Mouse (Mus musculus): ENCODE measurements around the gene Gna12. TPM values are rescaled to one million over a fixed set of nuclear protein-coding genes. Genes with fewer than 3 reads are reported as not detected.

Gene Gna12
- polyA plus RNA-seq, 1 experiment from 2014 or later: 23.9 TPM

GRCm38 (mm10) chr5:140854700-140855099, 24.5 kb upstream of the Gna12 start:
- no peak for ATAC-seq (ENCODE audit: low FRiP score)
- WGBS: 78% methylated on average over 4 of the region's 4 CpGs
- Histone ChIP-seq H3K9ac (no peak overlapping the region), H3K4me1 (peaks cover 5% of the 10 kb centered on the region; the same call in 1 of the 2 replicates), H3K27me3 (peaks cover 2% of the 10 kb centered on the region; the same call in 1 of the 2 replicates), H3K36me3 (replicated peaks) (no peaks in the 10 kb centered on the region), H3K4me3 (replicated peaks) (no peak overlapping the region), H3K9me3 (peaks cover 7% of the 10 kb centered on the region; the same call in 1 of the 2 replicates), H3K4me2 (no peak overlapping the region), H3K27ac (no peak overlapping the region)

GRCm38 (mm10) chr5:140853723-140854122, 23.5 kb upstream of the Gna12 start:
- ATAC-seq (ENCODE audit: low FRiP score): no peak
- Histone ChIP-seq H3K27me3 (no peaks in the 10 kb centered on the region; the same call in 1 of the 2 replicates), H3K4me2 (no peak overlapping the region), H3K27ac (no peak overlapping the region), H3K36me3 (replicated peaks) (no peaks in the 10 kb centered on the region), H3K9me3 (peaks cover 7% of the 10 kb centered on the region; the same call in 1 of the 2 replicates), H3K4me3 (replicated peaks) (no peak overlapping the region), H3K4me1 (peaks cover 5% of the 10 kb centered on the region; the same call in 1 of the 2 replicates), H3K9ac (no peak overlapping the region)
- 89% methylated on average over 5 of the region's 5 CpGs for WGBS

- no peak for ATAC-seq (ENCODE audit: low FRiP score)
- no peak overlapping the region for H3K4me3 ChIP-seq (replicated peaks)
- 79% methylated on average over 12 of the region's 12 CpGs for WGBS
Measured at GRCm38 (mm10) chr5:140852435-140852996, 22.3 kb upstream of the Gna12 start.

GRCm38 (mm10) chr5:140847300-140847729, 17.1 kb upstream of the Gna12 start:
- Histone ChIP-seq H3K4me1 (no peaks in the 10 kb centered on the region), H3K36me3 (replicated peaks) (no peaks in the 10 kb centered on the region), H3K27me3 (no peaks in the 10 kb centered on the region; the same call in 1 of the 2 replicates), H3K9ac (no peak overlapping the region), H3K9me3 (peaks cover 7% of the 10 kb centered on the region; the same call in 1 of the 2 replicates), H3K4me2 (no peak overlapping the region), H3K4me3 (replicated peaks) (no peak overlapping the region), H3K27ac (no peak overlapping the region)
- 9% methylated on average over 5 of the region's 5 CpGs for WGBS
- ATAC-seq (ENCODE audit: low FRiP score): no peak

More at GRCm38 (mm10) chr5:140852435-140852996, 22.3 kb upstream of the Gna12 start:
- Histone ChIP-seq H3K36me3 (replicated peaks) (no peaks in the 10 kb centered on the region), H3K4me1 (peaks cover 5% of the 10 kb centered on the region; the same call in 1 of the 2 replicates), H3K9me3 (peaks cover 7% of the 10 kb centered on the region; the same call in 1 of the 2 replicates), H3K27me3 (no peaks in the 10 kb centered on the region), H3K27ac (no peak overlapping the region), H3K4me2 (no peak overlapping the region), H3K9ac (no peak overlapping the region)

GRCm38 (mm10) chr5:140841942-140842341, 11.7 kb upstream of the Gna12 start:
- H3K4me3 ChIP-seq (replicated peaks): no peak overlapping the region
- peaks cover 5% of the 10 kb centered on the region; the same call in 1 of the 2 replicates for H3K27me3 ChIP-seq
- no peak overlapping the region for H3K9ac ChIP-seq
- no peaks in the 10 kb centered on the region for H3K36me3 ChIP-seq (replicated peaks)
- WGBS: 84% methylated on average over 4 of the region's 4 CpGs
- H3K4me1 ChIP-seq: no peaks in the 10 kb centered on the region
- H3K4me2 ChIP-seq: no peak overlapping the region
- H3K9me3 ChIP-seq: no peaks in the 10 kb centered on the region
- H3K27ac ChIP-seq: no peak overlapping the region
- no peak for ATAC-seq (ENCODE audit: low FRiP score)

- Histone ChIP-seq H3K9me3 (no peaks in the 10 kb centered on the region), H3K27ac (no peak overlapping the region), H3K4me1 (peaks cover 32% of the 10 kb centered on the region), H3K4me2 (peak overlapping the region; percentile 47), H3K36me3 (replicated peaks) (no peaks in the 10 kb centered on the region), H3K9ac (no peak overlapping the region), H3K27me3 (peaks cover 6% of the 10 kb centered on the region; the same call in 1 of the 2 replicates), H3K4me3 (replicated peaks) (peak overlapping the region; percentile 28; the same call in 1 of the 2 replicates)
- 81% methylated on average over 8 of the region's 8 CpGs for WGBS
- no peak for ATAC-seq (ENCODE audit: low FRiP score)
Measured at GRCm38 (mm10) chr5:140831064-140831431, 817 bp upstream of the Gna12 start.

GRCm38 (mm10) chr5:140829911-140830294, 328 bp downstream of the Gna12 start:
- Histone ChIP-seq H3K9ac (peak overlapping the region; percentile 70), H3K4me2 (peak overlapping the region; percentile 96), H3K27ac (peak overlapping the region; percentile 61; the same call in 1 of the 2 replicates), H3K27me3 (peaks cover 6% of the 10 kb centered on the region; the same call in 1 of the 2 replicates), H3K4me1 (peaks cover 32% of the 10 kb centered on the region), H3K4me3 (replicated peaks) (peak overlapping the region; percentile 77), H3K36me3 (replicated peaks) (0 out of 2 replicates have a peak, but pooled peaks cover 6% of the 10 kb centered on the region), H3K9me3 (no peaks in the 10 kb centered on the region)
- no peak for ATAC-seq (ENCODE audit: low FRiP score)
- WGBS: under 1% methylated on average over 29 of the region's 58 CpGs

GRCm38 (mm10) chr5:140829081-140829910, 935 bp downstream of the Gna12 start:
- 38% methylated on average over 18 of the region's 18 CpGs for WGBS
- H3K4me1 ChIP-seq: peaks cover 32% of the 10 kb centered on the region
- H3K36me3 ChIP-seq (replicated peaks): 0 out of 2 replicates have a peak, but pooled peaks cover 6% of the 10 kb centered on the region
- H3K27ac ChIP-seq: 0 out of 2 replicates have a peak overlapping the region, but pooled peaks have one; percentile 61
- peak overlapping the region; percentile 70 for H3K9ac ChIP-seq
- H3K9me3 ChIP-seq: no peaks in the 10 kb centered on the region
- peaks cover 6% of the 10 kb centered on the region; the same call in 1 of the 2 replicates for H3K27me3 ChIP-seq
- ATAC-seq (ENCODE audit: low FRiP score): 0 out of 2 replicates have a peak, but pooled peaks have one; percentile 0
- peak overlapping the region; percentile 96 for H3K4me2 ChIP-seq
- H3K4me3 ChIP-seq (replicated peaks): peak overlapping the region; percentile 77

GRCm38 (mm10) chr5:140828363-140828762, 1.9 kb downstream of the Gna12 start:
- no peak for ATAC-seq (ENCODE audit: low FRiP score)
- H3K4me1 ChIP-seq: peaks cover 32% of the 10 kb centered on the region
- peaks cover 6% of the 10 kb centered on the region; the same call in 1 of the 2 replicates for H3K36me3 ChIP-seq (replicated peaks)
- H3K27me3 ChIP-seq: peaks cover 3% of the 10 kb centered on the region; the same call in 1 of the 2 replicates
- H3K4me2 ChIP-seq: peak overlapping the region; percentile 96
- H3K27ac ChIP-seq: no peak overlapping the region
- no peaks in the 10 kb centered on the region for H3K9me3 ChIP-seq
- H3K9ac ChIP-seq: 0 out of 2 replicates have a peak overlapping the region, but pooled peaks have one; percentile 2
- WGBS: 61% methylated on average over 2 of the region's 2 CpGs
- peak overlapping the region; percentile 8; the same call in 1 of the 2 replicates for H3K4me3 ChIP-seq (replicated peaks)

GRCm38 (mm10) chr5:140827896-140828295, 2.3 kb downstream of the Gna12 start:
- H3K4me3 ChIP-seq (replicated peaks): peak overlapping the region; percentile 8; the same call in 1 of the 2 replicates
- H3K4me2 ChIP-seq: peak overlapping the region; percentile 96
- peaks cover 32% of the 10 kb centered on the region for H3K4me1 ChIP-seq
- 82% methylated on average over 8 of the region's 8 CpGs for WGBS
- ATAC-seq (ENCODE audit: low FRiP score): no peak
- H3K27ac ChIP-seq: no peak overlapping the region
- 0 out of 2 replicates have a peak overlapping the region, but pooled peaks have one; percentile 2 for H3K9ac ChIP-seq
- no peaks in the 10 kb centered on the region for H3K27me3 ChIP-seq
- peaks cover 6% of the 10 kb centered on the region; the same call in 1 of the 2 replicates for H3K36me3 ChIP-seq (replicated peaks)
- H3K9me3 ChIP-seq: no peaks in the 10 kb centered on the region

- no peaks in the 10 kb centered on the region for H3K9me3 ChIP-seq
- no peaks in the 10 kb centered on the region for H3K27me3 ChIP-seq
- peaks cover 32% of the 10 kb centered on the region for H3K4me1 ChIP-seq
- no peak for ATAC-seq (ENCODE audit: low FRiP score)
- H3K36me3 ChIP-seq (replicated peaks): peaks cover 6% of the 10 kb centered on the region; the same call in 1 of the 2 replicates
- H3K4me2 ChIP-seq: no peak overlapping the region
- WGBS: 68% methylated on average over 2 of the region's 2 CpGs
- H3K9ac ChIP-seq: no peak overlapping the region
- H3K4me3 ChIP-seq (replicated peaks): no peak overlapping the region
- H3K27ac ChIP-seq: no peak overlapping the region
Measured at GRCm38 (mm10) chr5:140827413-140827812, 2.8 kb downstream of the Gna12 start.

- Histone ChIP-seq H3K27ac (no peak overlapping the region), H3K9ac (no peak overlapping the region)
- WGBS: 20% methylated on average over 1 of the region's 1 CpGs
Measured at GRCm38 (mm10) chr5:140826796-140827195, 3.4 kb downstream of the Gna12 start.

More at GRCm38 (mm10) chr5:140826796-140827195, 3.4 kb downstream of the Gna12 start:
- Histone ChIP-seq H3K36me3 (replicated peaks) (peaks cover 6% of the 10 kb centered on the region; the same call in 1 of the 2 replicates), H3K27me3 (no peaks in the 10 kb centered on the region), H3K4me2 (peak overlapping the region; percentile 0; the same call in 1 of the 2 replicates), H3K4me1 (peaks cover 32% of the 10 kb centered on the region), H3K9me3 (no peaks in the 10 kb centered on the region), H3K4me3 (replicated peaks) (no peak overlapping the region)
- ATAC-seq (ENCODE audit: low FRiP score): no peak
